Mouse (Mus musculus): ENCODE results near the gene Oxct2b.
"Not testable (repeated sequence)": the region's sequence is repeated elsewhere in the genome, so short reads cannot be mapped to it uniquely, and the experiment has no call there.

Gene Oxct2b

GRCm38 (mm10) chr4:123116011-123116410 lies at the start of gene Oxct2b:
Gene Oxct2b (plus strand): TSS chr4:123116266.
- DNase-seq, result no peak

DNA sequence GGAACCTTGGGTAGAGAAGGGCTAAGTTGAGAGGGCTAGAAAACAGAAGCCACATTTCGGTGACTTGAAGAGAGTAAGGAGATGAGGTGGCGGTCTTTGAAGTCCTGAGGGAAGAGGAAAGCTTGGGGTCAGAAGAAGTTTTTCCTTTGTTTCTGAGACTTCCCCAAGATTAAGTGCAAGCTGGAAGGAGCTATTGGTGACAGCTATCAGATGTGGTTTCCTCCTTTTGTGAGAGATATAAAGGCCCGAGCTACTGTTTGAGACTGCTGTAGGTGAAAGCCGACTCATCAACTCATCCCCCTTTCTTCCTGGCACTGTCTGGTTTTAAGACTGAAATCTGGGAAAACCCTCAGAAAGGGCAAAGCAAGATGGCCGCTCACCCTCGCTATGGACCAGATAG lies 47.4 kb upstream of the Oxct2b start:
- DNase-seq, result no peak

GRCm38 (mm10) chr4:123071266-123071966 lies 44.6 kb upstream of the Oxct2b start:
- DNase-seq, result peak; percentile 76

DNA sequence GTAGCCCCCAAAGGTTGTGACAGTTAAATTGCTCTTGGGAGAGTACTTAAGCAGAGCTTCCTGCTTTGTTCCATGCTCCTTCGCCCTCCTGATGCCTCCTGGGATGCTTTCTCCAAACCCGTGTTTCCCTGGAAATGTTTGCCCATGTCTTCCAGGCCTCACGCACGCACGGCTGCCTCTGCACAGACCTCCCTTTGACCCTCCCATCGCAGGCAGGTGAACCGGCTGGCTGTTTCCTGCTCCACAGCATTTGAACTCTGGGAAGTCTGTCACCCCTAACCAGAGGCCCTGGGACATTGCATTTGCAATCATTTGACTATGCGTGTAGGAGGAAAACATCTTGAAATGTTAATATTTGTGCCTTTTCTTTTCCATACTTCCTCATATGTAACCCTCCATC lies 39.1 kb upstream of the Oxct2b start:
- DNase-seq, result no peak

DNA sequence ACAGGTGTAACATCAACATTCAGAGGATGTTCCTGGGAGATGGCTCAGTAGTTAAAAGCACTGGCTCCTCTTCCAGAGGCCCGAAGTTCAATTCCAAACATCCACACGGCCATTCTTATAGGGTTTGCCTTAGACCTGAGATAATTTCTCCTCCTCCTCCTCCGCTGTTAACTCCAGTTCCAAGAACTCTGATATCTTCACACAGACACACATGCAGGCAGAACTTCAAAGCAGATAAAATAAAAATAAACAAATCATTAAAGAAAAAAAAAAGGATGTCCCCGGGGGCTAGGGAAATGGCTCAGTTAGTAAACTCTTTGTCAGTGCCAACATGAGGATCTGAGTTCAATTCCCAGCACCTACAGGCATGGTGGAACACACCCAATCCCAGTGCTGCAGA lies 37.8 kb upstream of the Oxct2b start:
- DNase-seq, result no peak

DNA sequence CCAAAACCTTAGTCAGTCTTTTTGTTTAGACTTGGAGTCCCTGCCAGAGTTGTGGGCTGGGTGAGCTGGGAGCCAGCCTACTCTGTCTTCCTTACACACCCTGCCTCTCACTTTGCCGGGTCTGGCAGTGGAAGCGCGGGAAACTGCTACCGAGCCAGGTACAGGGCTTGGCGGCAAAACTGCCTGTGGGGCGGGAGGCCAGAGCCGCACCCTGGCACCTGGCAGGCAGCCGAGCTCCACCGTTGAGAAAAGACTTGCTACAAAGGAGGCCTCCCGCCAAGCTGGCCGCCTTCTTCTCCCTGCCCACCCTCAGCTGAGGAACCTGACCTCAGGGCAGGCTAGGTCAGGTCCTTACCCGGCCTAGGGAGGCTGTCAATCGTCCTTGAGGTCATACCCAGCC lies 35.3 kb upstream of the Oxct2b start:
- DNase-seq, result peak; percentile 20

GRCm38 (mm10) chr4:123082283-123083163 lies 33.5 kb upstream of the Oxct2b start:
- peak; percentile 75 for DNase-seq

GRCm38 (mm10) chr4:123083323-123083902 lies 32.7 kb upstream of the Oxct2b start:
- no peak for DNase-seq

- DNase-seq, result no peak
Observed at GRCm38 (mm10) chr4:123085290-123085689, 30.8 kb upstream of the Oxct2b start.

DNA sequence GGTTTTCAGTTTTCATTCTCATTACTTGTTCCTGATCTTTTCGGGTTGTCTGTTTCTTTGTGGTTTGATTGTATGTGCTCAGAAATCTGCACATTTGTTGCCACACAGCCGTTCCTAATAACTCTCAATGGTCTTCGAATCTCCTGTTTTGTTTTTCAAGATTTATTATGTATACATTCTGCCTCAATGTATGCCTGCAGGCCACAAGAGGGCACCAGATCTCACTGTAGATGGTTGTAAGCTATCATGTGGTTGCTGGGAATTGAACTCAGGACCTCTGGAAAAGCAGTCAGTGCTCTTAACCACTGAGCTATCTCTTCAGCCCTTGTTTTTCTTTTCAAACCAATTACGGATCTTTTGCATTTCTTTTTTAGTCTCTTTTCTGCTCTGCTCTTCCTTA lies 29.7 kb upstream of the Oxct2b start:
- peak; percentile 33 for DNase-seq

- DNase-seq, result no peak
Observed at GRCm38 (mm10) chr4:123092621-123093020, 23.4 kb upstream of the Oxct2b start.

DNA sequence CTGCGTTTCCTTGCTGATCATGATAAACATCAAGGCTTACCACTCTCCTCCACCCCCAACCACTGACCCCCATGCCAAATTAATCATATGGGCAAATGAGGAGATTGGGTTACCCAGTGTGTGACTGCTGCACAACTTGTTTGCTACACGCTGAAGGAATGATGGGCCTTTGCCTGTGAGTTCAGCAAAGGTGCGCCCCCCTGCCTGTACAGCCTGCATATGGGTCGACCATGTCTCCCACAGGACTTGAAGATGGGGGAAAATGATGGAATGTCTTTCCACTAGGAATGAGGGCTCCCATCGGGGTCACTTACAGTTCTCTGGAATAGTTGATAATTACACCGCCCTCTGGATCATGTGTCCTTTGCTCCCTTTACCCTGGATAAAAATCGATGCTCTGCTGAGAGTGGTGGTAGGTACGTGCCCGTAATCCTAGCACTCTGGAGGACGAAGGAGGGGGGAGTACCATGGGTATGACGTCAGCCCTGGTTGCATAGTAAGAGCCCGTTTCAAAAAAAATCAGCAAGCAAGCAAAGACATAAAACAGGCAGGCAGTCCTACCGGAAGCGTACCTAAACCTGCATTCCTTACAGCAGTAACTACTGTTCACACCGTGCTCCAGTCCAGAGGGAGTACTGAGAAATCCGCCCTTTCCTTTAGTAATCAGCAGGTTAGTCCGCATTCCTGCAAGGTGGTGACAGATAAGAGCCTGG lies 22.8 kb upstream of the Oxct2b start:
- no peak for DNase-seq

- no peak for DNase-seq
Observed at GRCm38 (mm10) chr4:123093869-123094268, 22.2 kb upstream of the Oxct2b start.

GRCm38 (mm10) chr4:123104651-123105450 lies 11.2 kb upstream of the Oxct2b start, which contains the start of gene Bmp8b:
Gene Bmp8b (plus strand): TSS chr4:123105165.
- no peak for DNase-seq

DNA sequence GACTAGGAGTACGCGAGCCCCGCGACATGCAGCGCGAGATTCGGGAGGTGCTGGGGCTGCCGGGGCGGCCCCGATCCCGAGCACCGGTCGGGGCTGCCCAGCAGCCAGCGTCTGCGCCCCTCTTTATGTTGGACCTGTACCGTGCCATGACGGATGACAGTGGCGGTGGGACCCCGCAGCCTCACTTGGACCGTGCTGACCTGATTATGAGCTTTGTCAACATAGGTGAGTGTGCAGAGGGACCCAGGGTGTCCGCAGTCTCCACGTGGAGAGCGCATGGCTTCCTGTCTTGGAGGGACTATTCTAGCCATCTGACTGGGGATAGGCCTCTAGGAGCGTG lies 10.6 kb upstream of the Oxct2b start:
- no peak for DNase-seq

DNA sequence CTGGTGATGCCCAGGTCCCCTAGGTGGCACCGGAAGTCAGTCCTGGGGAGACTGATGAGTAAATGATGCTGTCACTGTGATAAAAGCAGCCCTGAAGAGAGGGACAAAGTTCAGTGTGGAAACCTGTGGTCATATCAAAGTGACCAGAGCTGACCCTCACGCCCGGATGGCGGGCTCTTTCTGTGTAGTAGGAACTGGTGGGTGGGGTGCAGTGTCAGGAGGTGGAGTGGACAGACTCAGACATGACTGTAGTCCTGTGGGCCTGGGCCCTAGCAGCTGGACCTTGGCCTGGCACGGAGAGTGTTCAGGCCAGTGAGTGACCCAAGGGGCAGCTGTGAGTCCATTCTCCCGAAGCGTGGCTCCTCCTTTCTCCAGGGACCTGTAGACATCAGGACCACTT lies 10.1 kb upstream of the Oxct2b start:
- not testable (repeated sequence) for DNase-seq

DNA sequence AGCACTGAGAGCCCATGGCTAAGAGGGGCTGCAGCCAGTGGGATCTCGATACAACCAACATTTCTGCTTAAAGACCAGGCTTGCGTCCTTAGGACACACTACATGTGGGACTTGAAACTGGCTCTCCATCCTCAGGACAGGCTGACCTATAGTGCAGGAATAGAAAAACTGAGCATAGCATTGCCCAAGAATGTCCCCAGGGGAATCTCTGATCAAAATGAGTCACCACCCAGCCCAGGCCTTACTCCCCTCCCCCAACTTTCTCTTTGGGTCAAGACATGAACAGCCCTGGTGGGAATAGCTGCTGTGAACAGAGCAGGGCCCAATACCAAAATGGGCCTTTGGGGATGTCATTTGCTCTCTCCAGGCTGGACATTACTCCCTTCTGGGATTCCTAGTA lies 9.2 kb upstream of the Oxct2b start:
- DNase-seq, result no peak

DNA sequence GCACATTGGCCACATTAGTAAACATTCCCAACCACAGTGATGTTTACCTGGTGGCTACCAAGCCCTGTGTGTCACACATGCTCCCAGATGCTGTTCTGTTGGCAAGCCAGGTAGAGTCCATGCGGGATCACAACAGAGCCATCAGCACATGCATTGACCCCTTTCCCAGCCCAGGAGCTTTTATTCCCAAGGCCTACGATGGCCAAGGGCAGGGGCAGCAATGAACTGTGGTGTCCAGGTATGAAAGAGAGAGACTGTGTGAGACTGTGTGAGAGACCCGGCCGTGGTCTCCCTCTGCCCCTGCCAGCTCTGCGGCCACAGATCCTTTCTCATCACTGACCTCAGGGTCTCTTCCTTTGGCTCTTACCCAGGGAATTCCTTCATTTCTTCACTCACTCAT lies 8.0 kb upstream of the Oxct2b start:
- DNase-seq, result no peak

GRCm38 (mm10) chr4:123110751-123111150 lies 5.3 kb upstream of the Oxct2b start:
- no peak for DNase-seq

DNA sequence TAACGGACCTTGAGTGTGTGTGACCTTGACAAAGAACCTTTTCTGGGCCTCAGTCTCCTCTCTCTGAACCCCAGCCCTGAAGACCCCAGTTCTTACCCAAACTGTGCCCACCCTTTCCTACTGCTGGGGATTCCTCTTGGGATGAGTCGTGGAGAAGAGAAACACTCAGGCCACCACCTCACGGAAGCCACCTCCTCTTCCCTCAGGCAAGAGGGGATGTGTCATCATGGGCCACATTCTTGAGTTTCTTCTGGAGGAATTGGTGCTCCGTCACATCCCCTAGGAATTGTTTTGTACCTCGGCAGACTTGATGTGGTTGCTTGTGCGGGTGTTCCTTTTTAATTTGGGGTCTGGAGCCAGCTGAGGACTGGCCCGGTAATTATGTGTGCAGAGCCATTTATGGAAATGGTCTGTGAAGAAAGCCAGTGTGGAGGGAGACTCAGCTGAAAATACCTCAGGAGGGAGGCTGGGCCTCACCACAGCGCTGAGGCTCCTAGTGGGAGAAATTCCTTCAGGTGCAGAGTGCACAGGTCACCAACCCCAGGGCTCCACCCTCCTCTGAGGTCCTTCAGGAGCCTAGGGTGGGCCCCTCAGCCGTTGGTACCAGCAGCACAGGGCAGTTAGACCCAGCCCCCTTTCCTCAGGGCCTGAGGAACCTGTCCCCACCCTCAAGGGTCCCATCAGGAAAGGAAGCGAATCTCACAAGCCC lies 4.6 kb upstream of the Oxct2b start:
- DNase-seq, result not testable (repeated sequence)

GRCm38 (mm10) chr4:123112216-123112764 lies 3.8 kb upstream of the Oxct2b start:
- no peak for DNase-seq

All from thymus, postnatal 4 days (tissue).